Mouse (Mus musculus): ENCODE results near the gene Sh3pxd2a. TPM values are rescaled to one million over a fixed set of nuclear protein-coding genes. Genes with fewer than 3 reads are reported as not detected.

The Sh3pxd2a gene
- 2.2 and 2.4 TPM in 2 replicates for polyA plus RNA-seq (2021; fragmentation: Nextera tagmentation)
- long read RNA-seq, experiment 1, partial matches to known transcripts: 1 of 6 reads
- long read RNA-seq, experiment 1, other reads (novel, unspliced or antisense): 5 of 6 reads
- long read RNA-seq, experiment 2, partial matches to known transcripts: 0 of 7 reads
- long read RNA-seq, experiment 2, other reads (novel, unspliced or antisense): 7 of 7 reads

GRCm38 (mm10) chr19:47464304-47465241 is at the start of gene Sh3pxd2a:
Sh3pxd2a (minus strand) TSS chr19:47464401.

Other genes with a start within 250 kb of the Sh3pxd2a start
- 17.9 and 21.8 TPM in 2 replicates for gene Stn1, start 73.1 kb upstream of the Sh3pxd2a start, polyA plus RNA-seq (2021; fragmentation: Nextera tagmentation)
- gene Slk, start 115.3 kb upstream of the Sh3pxd2a start, polyA plus RNA-seq (2021; fragmentation: Nextera tagmentation): 3.8 and 4.6 TPM in 2 replicates
- 0.09 and 0.10 TPM in 2 replicates for gene Col17a1, start 227.7 kb upstream of the Sh3pxd2a start, polyA plus RNA-seq (2021; fragmentation: Nextera tagmentation)

All from left cerebral cortex, adult 6 months (tissue).